Mouse (Mus musculus) T-helper 2 cell (primary cell): Measurements from ENCODE around the gene Caln1.

Experiments used
- in situ Hi-C: fragments of 300-600 bp; cut with MboI, MseI; formaldehyde crosslinking; loops from one replicate; pipeline ENCODE4 v1.15.1; 2025; ENCODE audit warnings: high pct_unique_total_duplicates

The Caln1 gene

DNA sequence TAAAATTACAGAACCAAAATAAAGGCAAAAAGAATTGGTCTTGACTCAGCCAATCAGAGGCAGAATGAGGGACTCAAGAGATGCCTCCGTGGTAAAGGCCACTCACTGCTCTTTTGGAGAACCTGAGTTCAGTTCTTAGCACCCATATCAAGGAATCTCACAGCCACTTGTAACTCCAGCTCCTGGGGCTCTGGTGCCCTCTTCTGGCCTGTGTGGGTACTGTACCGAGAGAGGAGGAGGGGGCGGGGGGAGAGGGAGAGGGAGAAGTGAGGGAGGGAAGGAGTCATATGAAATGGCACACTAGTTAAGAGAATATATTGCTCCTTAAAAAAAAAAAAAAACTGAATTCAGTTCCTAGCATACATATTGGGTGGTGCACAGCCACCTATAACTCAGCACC lies 442.7 kb downstream of the Caln1 start:
- in situ Hi-C loops = no loop called here

DNA sequence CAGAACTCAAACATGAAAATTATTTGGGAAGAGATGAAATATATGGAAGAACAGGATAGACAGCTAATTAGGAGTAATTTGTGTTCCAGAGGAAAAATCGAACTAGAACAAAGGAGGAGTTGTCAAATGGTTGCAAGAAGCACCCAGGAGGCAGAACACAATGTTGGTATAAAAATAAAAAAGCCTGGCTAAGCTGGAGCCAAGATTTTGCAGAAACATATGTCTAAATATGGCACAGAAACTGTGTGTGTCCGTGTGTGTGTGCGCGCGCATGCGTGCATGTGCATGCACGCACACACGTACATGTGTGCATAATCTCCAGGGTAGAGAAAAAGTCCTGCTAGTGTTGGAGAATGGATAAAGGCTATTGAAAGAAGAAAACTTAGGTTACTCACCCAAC lies 443.3 kb downstream of the Caln1 start:
- in situ Hi-C loops = no loop called here

DNA sequence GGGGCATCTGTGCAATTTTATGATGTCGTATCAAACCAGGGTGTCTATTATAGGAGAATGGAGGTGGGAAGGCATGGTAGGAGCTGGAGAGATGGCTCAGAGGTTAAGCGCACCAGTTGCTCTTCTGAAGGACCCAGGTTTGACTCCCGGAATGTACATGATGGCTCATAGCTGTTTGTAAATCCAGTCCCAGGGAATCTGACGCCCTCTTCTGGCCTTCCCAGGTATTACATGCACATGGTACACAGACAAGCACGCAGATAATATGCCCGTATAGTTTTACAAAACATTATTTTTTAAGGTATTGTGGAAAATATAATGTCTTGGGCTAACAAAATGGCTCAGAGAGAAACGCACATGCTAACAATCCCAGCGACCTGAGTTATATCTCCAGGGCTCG lies 443.8 kb downstream of the Caln1 start:
- in situ Hi-C loops = no loop called here

DNA sequence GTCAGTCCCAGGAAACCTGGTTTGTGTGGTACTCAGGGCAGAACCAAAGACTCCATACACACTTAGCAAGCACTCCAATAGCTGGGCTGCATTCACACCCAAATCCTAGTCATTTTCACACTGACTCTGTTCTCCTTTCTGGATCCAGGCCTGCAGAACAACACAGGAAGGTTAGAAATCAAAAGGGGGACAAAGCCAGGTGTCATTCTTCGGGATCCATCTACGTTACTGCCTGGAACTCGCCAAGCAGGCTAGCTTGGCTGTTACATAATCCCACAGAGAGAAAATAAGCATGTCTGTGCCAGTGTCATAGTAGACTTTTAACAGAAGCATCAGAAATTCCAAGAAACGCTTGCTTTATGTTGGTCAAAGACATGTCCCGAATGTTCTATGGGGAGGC lies 446.1 kb downstream of the Caln1 start:
- in situ Hi-C loops = no loop called here

DNA sequence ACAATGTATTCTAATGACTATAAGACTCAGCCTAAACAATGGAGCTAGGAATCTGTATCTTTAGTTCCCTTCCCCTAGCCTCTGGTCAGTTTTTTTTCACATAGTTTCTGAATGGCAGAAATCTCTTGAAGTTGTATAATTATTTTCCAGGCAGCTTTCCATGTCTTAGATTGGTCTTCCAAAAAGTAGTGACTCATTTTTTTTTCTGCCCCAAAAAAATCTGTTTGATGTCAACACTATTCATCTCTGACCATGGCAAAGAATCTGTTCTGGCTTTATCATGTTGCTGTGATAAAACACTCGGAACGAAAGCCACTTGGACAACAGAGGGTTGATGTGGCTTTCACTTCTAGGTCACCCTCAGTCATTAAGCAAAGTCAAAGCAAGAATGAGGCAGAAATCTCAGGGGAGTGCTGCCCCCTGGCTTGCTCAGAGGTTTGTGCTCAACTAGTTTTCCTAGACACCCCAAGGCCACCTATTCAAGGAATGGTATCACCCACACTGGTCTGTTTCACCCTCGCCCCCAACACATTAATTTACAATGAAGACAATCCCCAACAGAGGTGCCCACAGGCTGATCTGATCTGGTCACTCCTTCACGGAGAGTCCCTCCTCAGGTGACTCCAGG lies 450.9 kb downstream of the Caln1 start:
- in situ Hi-C loops = no loop called here

DNA sequence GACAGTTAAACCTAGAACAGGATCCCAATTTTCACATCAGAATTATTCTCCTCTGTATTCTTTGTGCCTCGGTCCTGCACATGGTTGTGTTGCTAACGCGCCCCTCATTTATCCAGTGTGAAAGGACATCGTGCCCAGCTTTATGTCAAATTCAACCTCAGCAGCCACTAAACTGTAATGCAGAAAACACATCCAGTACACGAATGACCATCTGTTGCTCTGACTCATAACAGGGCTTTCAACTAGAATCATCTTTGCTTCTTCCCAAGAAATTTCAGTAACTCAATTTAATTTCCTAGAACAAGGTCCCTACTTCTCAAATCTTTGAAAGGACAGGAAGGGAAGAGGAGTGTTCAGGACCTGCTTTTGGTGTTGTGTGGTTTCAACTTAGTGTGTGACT lies 451.4 kb downstream of the Caln1 start:
- in situ Hi-C loops = no loop called here

DNA sequence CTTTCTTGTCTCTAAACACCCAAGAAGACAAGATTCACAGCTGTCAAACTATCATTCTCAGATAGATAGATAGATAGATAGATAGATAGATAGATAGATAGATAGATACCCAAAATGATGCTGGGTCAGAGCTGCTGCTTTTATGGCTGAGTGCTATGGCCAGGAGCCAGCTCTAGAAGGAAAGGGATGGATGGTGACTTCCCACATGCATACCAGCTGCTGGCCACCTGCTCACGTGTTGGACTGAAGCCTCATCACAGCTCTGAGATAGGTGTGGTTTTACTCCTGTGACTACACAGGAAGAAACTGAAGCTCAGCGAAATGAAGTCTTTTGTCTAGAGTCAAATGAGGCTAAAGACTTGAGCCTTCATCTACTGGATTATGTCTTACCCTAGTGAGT lies 456.5 kb downstream of the Caln1 start:
- in situ Hi-C loops = no loop called here

DNA sequence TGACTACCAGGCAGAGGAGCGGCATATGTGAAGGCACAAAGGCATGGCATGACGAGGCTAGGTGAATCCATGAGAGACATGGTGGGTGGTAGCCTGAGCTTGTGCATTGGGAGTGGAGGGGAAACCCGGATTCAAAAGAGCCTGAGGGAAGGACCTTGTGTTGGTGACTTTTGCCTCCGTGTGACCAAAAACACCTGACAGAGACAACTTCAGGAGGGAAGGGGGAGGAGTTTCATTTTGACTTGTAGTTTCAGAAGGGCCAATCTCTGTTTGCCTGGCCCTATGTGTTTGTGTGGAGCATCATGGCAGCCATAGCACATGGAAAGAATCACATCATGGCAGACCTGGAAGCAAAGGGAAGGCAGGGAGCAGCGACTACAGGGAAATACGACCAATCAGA lies 479.3 kb downstream of the Caln1 start:
- in situ Hi-C loops = no loop called here

DNA sequence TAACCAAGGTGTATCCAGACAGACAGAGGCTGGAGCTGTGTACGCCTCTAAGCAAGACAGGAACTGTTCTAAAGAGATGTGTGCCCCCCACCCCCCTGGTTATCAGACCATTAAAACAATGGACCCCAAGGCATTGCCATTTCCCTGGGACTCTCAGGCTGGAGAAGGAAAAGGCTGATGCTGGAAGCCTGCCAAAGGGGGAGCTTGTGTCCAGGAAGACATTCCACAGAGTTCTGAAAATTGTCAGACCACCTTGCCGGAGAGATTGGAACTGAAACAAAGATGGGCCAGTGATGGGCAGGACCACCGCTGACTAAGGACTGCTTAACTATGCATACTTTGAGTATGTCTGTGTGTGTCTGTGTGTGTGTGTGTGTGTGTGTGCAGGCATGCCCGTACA lies 480.4 kb downstream of the Caln1 start:
- in situ Hi-C loops = loop anchor here (10.0 kb wide), 1 partner anchor 575 kb away; no protein-coding TSS in a partner anchor

DNA sequence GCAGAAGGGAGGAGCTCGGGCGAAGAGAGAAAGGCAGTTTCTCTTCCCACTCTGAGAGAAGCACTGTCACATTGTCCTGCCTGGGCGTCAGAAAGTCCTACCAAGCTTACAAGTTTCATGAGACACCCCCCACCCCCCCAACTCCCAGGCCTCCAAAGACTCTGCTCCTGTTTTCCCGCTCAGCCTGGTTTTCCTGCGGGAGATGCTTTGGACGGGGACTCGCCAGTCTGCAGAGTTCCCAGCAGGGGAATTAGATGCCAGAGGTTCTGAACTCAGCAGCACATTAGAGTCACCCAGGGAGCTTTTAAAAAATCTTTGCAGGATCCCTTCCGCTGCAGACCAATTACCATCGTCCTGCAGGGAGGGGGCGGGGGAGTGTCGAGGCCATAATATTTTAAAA lies 482.9 kb downstream of the Caln1 start:
- in situ Hi-C loops = loop anchor here (10.0 kb wide), 1 partner anchor 577 kb away; no protein-coding TSS in a partner anchor

DNA sequence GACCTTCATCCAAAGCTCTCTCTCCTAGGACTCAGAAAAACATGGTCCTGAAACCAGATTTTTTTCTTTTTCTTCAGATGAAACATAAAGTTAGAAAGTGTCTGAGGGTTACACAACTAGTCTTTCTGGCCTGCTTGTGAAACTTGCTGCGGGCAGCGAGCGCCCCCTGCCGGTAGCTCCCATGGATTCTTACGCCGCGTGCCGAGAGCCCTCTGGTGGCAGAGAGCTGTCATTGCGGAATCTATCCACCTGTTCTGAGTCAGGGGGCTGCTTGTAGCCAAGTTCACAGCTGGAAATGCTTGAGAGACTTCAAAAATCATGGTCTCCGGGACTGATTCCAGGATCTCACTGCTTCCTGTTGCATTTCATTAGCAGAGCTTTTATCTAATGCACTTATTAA lies 484.1 kb downstream of the Caln1 start:
- in situ Hi-C loops = loop anchor here (10.0 kb wide), 1 partner anchor 579 kb away; no protein-coding TSS in a partner anchor

DNA sequence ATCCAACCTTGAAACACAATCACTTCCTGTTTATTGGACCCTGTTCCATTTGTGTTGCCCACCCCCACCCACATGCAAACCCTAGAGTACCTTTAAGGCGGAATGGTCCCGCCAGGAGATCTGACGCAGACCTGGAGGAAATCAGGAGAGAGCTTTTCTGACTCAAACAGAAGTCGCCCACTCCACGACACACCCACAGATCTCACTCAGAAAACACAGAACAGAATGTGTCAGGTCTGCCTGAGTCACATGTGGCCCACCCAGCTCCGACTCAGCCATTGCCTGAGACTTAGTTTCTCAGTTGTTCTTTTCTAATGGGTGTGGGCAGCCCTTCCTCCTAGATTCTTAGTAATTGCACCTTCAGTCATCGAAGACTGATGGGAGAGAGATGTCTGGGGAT lies 485.2 kb downstream of the Caln1 start:
- in situ Hi-C loops = loop anchor here (10.0 kb wide), 1 partner anchor 580 kb away; no protein-coding TSS in a partner anchor

DNA sequence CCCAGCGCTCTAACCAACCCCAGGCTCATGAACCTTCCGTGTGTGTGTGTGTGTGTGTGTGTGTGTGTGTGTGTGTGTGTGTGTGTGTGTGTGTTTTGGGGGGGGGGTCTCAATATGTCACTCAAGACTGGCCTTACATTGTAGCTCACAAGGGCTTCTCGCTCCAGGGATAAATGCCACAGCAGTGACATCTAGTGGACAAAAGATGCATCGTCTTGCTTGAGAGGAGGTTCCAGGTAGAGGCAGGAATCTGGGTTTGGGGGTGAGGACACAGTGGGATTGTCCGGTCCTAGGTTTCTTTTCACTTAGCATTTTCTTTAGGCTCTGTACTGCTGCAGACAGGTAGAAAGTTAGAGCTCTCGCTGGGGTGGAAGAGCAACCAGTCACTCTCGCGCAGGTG lies 488.9 kb downstream of the Caln1 start:
- in situ Hi-C loops = loop anchor here (10.0 kb wide), 1 partner anchor 583 kb away; no protein-coding TSS in a partner anchor

DNA sequence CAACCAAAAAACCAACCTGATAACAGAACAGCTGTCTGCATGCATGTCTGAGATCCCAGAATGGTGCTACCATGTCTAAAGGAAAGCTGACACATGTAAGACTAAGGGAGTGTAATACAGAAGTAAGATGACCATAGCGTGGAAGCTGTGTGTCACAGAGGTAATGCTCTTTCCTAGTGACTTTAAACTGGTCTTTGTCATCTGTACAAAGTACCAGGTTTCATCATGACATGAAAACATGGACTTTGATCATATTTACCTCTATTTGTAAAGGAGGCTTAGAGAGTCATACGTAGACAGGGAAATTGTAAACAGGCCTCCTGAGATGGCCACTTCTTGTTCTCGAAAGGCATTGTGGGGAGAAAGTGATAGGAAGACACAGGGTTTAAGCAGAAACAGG lies 489.5 kb downstream of the Caln1 start:
- in situ Hi-C loops = loop anchor here (10.0 kb wide), 1 partner anchor 584 kb away; no protein-coding TSS in a partner anchor

DNA sequence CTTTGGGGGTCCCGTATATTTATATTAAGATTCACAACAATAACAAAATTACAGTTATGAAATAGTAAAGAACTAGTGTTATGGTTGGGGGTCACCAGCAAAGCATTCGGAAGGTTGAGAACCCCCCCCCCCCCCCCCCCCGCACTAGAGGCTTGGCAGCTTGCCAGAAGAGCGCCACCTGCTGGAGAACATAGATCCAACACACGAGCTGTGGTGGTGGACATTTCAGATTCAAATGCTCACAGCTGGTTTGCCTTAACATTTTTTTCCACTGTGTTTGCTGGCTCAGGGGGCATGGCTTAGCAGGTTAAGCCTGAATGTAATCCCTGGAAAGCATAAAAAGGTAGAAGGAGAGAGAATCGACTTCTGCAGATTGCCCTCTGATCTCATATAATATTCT lies 490.5 kb downstream of the Caln1 start:
- in situ Hi-C loops = loop anchor here (10.0 kb wide), 2 partner anchors 585 to 785 kb away; partner anchors contain the start of gene Tpst1

DNA sequence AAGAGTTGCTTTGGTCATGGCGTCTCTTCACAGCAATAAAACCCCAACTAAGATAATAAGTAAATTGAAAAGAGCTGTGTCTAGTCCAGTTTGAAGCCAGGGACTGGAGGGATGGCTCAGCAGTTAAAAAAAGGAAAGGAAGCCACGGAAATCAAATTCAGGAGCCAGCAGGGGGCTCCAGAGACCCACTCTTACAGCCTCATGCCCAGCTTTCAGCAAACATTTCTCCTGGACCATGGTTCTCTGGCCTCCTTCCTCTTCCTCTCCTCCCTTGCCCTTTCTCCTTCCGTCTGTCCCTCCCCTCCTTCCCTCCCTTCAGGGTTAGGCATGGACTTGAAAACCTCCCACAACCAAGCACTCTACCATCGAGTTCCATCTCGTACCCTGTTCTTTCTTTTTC lies 493.0 kb downstream of the Caln1 start:
- in situ Hi-C loops = loop anchor here (10.0 kb wide), 1 partner anchor 788 kb away; the partner anchor contains the start of gene Tpst1

DNA sequence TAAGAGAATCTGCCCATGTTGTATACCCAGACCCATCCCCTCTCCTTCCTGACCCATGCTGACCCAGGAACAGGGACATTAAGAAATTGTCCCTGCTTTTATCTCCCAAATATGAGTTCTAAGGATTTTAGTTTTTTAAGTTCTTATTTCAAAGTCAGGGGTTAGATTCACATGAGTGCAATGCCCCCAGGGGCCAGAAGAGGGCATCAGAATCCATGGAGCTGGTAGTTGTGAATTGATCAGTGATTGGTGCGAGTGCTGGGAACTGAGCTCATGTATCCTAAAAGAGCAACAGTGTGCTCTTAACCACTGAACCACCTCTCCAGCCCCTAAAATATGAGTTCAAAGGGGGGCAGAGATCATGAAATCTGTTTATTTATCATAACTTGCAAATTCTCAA lies 500.6 kb downstream of the Caln1 start:
- in situ Hi-C loops = loop anchor here (10.0 kb wide), 1 partner anchor 795 kb away; the partner anchor contains the start of gene Tpst1

DNA sequence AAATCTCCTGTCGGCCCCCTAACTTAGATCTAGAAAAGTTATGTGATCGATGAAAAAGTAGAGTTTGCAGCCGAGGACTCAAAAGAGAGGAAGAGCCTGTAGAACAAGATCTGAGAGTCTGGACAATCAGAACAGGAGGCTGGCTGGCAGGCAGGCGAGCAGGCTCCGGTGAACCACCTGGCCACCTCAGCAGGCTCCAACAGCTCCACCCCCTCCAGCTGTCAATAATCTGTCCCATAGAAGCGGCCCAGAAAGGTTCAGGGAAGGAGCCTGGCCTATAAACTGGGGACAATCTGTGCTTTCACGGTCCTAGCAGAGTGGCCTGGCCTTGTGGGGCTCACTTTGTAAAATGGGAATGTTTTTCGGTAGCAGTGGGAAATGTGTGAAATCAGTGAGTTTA lies 501.8 kb downstream of the Caln1 start:
- in situ Hi-C loops = no loop called here

DNA sequence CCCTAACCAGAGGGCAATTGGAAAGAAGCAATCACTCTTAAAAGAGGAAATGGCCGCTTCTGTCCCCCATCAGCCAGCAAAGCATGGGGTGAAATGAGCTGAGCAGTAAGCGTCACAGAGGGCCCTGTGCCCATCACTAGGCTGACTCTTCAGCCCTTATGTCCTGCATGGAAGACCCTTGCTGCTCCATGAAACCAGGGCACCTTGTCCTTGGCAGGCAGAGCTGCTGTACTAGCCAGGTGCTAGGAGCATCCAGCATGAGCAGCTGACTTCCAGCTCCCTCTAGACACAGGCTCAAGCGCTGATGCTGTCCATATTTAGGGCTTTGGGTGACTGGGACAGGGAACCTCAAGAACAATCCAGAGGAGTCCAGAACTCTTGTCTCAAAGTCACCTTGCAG lies 506.1 kb downstream of the Caln1 start:
- in situ Hi-C loops = no loop called here

DNA sequence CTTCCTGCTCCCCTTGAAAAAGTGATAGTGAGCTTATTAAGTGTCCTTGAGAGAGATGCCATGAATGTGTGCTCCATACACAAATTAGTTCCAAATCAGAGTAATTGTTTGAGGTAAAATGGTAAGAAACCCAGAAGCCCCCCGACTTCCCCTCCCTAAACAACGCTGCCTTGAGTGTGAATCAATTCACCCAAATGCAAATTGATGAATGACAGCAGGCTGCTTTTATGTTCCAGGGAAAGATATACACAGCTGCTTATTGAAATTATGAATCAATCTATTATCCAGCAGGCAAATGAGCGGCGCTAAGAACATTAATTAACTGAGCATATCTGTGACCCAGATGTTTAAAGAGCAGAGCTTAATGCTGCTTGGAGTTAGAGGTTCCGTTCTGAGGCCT lies 511.1 kb downstream of the Caln1 start:
- in situ Hi-C loops = no loop called here

DNA sequence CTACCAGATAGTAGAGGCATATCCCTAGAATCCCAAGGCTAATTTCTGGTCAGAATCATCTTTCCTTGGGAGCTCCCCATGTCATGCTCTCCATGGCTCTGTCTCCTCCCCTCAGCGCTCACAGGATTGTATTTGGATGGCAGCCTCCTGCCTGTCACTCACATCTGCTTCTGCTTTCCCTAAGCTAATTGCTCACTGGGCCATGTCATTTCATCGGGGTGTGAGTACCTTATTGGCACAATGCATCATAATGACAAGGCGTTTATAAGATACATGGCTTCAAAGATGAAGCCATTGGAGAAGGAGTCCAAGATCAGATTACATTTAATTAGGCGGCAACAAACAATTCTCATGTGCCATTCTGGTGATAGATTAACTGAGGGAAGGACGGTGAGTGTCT lies 522.5 kb downstream of the Caln1 start:
- in situ Hi-C loops = no loop called here

DNA sequence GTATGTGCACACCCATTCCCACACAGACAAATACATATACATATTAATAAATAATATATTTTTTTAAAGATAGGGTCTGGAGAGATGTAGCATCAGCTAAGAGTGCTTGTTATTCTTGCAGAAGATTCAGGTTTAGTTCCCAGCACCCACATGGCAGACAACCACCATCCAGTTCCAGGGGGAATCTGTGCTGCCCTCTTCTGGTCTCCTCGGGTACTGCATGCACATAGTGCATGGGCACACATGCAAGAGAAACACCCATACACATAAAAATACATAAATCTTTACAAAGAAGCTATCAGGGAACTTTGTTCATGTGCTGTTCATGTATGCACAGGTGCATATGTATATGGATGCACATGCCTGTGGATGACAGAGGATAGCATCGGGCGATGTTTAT lies 526.7 kb downstream of the Caln1 start:
- in situ Hi-C loops = no loop called here
